Mouse (Mus musculus) heart, postnatal 4 days (tissue): ENCODE results near the gene Uncx. TPM values are rescaled to one million over a fixed set of nuclear protein-coding genes. Genes with fewer than 3 reads are reported as not detected.

ENCODE experiments used
- DNase-seq: peaks from one replicate; pipeline ENCODE4 v3.0.0; 2021
- total RNA-seq, 2 experiments: library from RNA; stranded (reverse); gene quantifications; 2 replicates each; pipeline ENCODE4 v1.2.3; 2021

The Uncx gene
- total RNA-seq, 2 experiments from 2014 or later: not detected

DNA sequence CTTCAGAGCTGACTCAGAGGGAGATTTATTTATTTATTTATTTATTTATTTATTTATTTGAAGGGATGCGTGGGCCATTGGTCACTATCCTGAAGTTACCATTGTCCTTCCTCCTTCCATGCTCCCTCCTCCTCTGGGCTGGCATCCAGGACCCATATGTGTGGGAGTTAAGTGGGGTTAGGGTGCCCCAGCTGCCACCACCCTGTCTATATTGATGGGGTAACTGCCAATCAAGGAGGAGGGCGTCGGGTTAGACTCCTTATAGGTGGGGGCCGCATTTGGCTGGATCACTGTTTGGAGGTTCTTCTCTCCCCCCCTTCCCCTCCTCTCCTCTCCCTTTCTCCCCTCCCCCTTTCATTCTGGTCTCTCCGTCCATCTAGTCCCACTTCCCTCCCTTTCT is 738 bp upstream of the Uncx start:
- DNase-seq: no peak

GRCm38 (mm10) chr5:139543650-139544270 is 466 bp downstream of the Uncx start:
- DNase-seq: no peak

GRCm38 (mm10) chr5:139544271-139545135 is 1.2 kb downstream of the Uncx start:
- DNase-seq: no peak

GRCm38 (mm10) chr5:139545221-139545620 is 1.9 kb downstream of the Uncx start:
- no peak for DNase-seq

- DNase-seq: no peak
Measured at GRCm38 (mm10) chr5:139545673-139546335, 2.5 kb downstream of the Uncx start.

GRCm38 (mm10) chr5:139546336-139546770 is 3.1 kb downstream of the Uncx start:
- no peak for DNase-seq

- no peak for DNase-seq
Measured at GRCm38 (mm10) chr5:139546771-139547420, 3.6 kb downstream of the Uncx start.

DNA sequence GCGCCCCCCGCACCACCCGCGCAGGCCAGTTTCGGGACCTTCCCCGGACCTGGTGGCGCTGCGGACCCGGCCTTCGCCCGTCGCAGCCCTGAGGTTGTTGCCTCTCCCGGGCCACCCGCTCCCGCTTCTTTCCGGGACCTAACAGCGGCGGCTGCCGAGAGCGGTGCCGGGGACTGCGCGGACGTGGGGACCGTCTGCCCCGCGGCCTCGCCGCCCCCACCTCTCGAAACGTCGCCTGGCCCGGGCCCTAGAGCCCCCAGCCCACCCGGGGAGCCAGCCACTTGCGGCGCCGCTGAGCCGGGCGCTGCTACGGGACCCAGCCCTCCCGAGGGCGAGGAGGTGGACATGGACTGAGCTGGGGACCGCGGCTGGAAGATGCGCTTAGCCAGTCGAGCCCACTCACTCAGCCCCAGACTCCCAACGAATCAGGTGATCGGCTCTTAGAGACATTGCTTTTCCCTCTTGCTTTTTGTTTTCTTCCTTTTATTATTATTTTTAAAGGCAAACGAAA is 4.2 kb downstream of the Uncx start:
- DNase-seq: no peak

- no peak for DNase-seq
Measured at GRCm38 (mm10) chr5:139553446-139554273, 10.4 kb downstream of the Uncx start.

DNA sequence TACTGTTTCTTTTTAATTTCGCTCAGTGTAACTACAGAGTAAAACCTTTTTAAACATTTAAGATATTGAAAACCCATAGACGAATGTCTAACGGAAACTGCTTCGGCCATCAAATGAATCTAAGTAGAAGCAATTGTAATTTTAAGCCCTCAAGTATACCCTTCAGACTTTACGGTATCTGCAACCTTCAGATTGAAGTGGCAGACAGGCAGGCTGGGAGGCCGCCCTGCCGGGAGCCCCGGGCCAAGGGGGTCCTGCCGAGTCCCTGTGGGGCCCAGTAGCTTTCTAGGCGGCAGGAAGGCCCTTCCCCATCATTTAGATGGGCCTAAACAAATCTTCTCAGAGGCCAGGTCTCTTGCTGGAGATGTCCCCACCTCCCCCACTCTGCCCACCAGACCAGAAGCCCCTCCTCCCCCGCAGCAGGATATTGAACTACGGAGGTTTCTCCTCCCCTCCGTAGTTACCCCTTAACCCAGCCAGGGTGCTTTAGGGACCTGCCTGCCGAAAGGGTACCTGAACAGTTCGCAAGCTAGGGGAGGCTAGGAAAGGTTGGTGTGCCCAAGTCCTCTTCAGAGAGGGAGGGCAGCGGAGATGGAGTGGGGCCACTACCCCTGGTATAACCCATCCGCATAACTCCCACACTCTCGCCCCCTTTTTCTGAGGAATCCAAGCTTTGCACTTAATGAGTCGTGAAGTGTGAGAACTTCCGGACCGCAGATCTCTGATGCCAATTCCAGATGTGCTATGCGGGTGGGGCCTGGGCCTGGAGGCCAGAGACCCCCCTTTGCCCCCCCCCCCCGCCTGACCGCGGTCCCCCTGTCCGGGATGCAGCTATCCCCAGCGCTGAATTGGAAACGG is 11.4 kb downstream of the Uncx start:
- no peak for DNase-seq

DNA sequence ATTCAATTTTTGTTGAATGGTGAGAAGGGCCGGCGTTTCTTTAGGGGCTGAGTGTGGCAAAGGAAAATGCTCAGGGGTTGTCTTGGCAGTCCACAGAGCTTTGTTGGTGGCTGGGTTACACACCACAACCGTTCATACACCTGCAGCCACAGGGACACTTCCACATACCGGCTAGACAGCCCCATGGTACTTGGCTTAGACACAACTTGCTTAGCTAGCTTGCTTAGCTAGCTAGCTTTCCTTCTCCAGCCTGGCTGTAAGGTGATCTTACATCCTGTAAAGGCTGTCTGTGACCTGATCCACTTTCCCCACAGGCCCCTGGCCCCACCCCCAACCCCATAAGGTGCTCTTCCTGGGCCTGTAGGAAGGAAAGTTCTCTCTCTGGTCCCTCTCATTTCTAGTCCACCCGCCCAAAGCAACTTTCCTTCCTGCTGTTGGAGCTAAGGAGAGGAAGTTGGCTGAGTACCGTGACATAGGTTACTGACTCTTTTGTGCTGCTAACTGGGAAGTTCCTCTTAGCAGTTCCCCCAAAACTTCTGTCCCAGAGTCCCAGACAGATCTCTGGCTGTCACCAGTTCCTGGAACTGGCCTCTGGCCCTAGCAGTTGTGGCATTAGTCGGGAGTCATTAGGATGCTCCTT is 12.3 kb downstream of the Uncx start:
- DNase-seq: no peak

DNA sequence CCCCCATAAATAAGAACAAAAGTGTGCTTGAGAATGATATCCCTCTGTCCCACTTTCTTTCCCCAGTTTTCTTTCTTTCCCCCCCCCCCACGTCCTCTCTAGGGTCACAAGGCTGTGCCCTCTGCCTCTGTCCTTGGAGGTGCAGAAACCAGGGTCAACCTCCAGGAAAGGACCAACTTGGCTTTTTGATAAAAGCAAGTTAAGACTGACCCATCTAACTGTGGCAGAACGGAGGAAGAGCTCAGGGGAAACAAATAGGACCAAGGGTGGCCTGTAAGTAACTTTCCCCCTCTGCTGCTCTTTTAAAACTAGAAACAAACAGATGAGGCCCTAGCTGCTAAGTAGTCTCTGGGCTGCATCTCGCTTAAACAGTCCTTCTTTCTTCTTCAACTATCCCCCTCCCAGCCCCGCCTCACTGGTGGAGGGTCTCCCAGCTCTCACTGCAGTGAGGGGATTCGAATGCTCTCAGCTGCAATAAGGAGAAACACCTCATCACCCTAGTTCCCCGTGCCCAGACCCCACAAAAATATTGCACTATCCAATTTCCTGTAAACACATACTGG is 12.9 kb downstream of the Uncx start:
- no peak for DNase-seq

DNA sequence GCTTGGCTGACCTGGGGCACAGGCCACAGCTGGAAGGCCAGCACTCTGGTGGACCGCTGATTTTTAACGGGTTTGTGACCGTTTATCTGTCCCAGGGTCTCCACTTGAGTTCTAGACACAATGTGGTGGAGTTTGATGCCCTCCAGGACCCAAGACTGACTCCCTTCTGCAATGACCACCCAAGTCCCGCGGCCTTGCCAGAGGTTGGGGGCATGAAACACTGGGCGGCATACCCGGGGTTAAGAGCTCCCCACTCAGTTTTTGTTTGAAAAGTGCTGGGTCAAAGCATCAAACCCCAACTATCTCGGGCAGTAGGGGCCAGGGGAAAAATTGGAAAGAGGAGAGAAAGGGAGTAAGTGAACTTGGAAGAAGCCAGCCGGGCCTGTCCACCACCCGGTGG is 13.8 kb downstream of the Uncx start:
- DNase-seq: no peak

GRCm38 (mm10) chr5:139557531-139558467 is 14.5 kb downstream of the Uncx start:
- DNase-seq: no peak

DNA sequence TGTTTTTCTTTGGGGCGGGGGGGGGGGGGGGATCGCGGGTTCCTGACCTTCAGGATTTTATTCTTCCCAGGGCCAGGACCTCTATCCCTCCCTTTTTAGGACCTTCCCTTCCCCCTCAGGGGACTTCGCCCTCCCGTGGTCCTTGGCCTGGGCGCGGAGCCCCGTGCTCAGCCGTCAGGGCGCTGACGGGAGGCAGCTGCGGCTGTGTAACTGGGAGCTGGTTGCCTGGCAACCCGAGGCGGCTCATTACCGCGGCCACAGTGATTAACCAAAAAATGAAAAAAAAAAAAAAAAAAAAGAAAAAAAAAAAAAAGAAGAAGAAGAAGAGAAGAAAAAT is 15.1 kb downstream of the Uncx start:
- DNase-seq: peak; percentile 60

DNA sequence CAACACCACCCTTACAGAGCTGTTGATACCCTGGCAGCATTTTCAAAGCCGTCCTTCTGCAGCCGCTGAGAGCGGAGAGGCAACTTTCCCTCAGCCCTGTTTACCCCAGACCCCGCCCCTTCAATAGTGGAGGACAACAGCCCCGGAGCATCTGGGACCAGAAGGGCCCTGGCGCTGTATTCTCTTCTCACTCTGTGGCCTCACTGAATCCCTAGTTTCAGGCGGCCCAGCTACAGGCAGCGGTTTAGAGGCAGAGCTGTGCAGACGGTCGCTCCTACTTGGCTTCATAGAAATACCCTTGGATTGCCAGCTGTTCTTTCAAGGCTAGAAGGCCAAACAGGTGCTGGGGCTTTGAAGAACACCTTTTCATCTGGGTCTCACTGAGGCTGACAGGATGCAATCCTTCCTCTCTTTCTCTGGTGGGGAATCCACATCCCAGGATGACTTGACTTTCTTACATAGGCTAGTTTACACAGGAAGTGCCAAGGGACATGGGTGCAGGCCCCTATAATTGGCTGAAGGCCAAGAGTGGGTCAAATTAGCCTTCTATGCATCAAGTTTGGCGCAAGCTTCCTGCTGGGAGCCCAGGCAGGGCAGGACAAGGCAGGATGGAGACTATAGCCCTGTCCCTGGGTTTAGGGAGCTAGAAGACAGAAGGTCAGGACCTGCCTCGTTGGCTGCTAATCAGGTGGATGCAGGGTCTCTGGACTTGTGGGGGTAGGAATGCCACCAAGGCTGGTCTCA is 15.8 kb downstream of the Uncx start:
- DNase-seq: peak; percentile 40

DNA sequence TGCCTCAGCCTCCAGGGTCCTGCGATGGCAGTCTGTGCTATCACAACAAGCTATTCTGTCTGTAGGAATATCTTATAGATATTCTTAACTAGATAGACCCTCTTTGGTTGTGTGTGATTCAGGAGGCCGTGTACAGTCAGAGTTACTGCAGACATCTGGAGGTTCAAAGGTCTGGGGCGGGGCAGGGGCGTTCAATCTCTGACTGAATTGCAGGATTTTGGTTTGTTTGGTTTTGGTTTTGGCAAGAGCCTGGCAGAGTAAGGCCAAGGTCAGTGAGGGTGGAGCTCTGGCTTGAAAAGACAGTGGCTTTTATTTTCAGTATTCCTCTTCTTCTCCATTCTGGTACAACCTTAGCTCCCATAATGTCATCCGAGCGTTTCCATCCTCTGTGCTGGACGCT is 16.5 kb downstream of the Uncx start:
- DNase-seq: no peak

GRCm38 (mm10) chr5:139561363-139562001 is 18.2 kb downstream of the Uncx start:
- no peak for DNase-seq
